Mouse (Mus musculus) kidney, adult 9 months (tissue): ENCODE measurements around the gene Rpl36.
A peak's percentile ranks its signal among the peaks of the same experiment; 100 is the strongest.
"Not testable (repeated sequence)": the region's sequence is repeated elsewhere in the genome, so short reads cannot be mapped to it uniquely, and the experiment has no call there.

Experiments used
- DNase-seq: peaks from one replicate; pipeline ENCODE4 v3.0.0; 2022

The Rpl36 gene

DNA sequence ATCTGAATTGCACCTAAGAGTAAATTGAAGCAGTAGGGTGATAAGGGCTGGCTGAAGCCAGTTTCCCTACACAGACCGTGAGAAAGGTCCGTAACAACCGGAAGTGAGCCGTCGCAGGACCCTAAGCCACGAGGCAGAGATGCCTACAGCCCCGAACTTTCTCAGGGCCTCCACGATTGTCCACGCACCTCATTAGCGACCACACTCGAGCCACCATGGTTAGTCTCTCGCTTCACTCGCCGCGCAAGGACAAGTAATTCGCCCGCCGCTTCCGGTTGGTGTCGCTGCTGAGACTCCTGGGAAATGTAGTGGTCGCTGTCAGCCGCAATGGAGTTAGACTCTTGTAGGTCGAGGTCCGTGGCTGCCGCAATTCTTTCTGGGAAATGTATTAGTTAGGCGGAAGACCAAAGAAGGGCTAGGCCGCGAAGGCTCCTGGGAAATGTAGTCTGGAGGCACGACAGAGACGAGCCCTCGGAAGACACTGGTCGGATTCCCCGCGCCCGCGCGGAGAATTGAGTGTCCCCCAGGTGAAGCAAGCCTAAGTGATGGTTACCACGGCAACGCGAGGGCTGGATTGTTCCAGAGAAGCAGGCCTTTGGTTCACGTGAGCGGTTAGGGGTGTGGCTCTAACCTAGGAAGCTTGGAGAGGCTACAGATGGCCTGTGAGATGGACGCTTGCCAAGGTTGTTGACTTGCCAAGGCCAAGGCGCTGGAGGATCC is 3.6 kb upstream of the Rpl36 start, which contains the start of gene 2410015M20Rik:
Gene 2410015M20Rik (minus strand): TSS at position 320 of the 720 bp plus-strand sequence.
- peak; percentile 99 for DNase-seq

DNA sequence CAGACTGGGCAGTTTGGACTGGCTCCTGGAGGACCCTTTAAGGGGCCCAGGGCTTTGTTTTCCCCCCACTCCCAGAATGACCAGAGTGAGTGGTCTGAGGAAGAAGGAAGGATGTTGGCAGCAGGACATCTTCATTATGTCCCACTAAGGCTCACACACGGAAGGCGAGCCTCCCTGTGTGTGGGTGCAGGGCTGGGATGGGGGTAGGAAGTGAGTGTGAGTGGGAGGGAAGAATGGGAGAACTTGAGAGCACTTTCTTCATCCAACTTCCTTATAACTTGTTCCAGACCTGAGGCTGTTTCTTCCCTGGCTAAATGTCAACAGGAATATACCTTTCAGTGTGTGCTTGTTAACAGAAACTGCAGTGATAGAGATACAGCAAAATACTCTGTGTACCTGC is 1.9 kb upstream of the Rpl36 start:
- no peak for DNase-seq

DNA sequence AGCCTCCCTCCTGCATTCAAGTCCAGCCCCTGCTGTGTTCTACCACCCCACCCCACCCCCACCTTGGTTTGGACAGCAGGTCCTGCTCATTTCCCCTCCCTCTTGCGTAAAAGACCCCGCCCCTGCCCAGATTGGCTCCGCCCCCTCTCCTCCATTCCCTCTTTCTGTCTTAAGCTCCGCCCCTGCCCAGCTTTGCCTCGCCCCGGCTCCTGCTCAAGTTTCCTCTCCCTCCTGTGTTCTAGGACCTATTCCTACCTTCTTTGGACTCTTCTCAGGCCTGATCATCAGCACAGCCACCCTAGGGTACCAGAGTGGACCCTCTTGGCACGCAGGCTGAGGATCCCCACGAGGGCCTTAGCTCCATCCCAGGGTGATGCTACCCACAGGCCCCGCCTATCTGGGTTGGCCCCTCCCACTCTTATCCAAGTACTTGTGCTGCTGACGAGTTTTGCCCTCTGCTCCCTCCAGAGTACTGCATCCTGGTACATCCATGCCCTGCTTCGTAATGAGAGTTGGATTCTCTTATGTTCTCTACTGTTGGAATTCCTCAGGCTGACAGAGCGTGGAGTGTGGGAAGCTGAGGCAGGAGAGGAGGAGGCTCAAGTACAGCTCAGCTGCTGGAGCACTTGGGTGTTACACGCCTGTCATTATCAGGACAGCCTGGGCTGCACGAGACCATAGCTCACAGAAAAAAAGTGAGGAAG is 1.2 kb upstream of the Rpl36 start:
- DNase-seq = peak; percentile 53

DNA sequence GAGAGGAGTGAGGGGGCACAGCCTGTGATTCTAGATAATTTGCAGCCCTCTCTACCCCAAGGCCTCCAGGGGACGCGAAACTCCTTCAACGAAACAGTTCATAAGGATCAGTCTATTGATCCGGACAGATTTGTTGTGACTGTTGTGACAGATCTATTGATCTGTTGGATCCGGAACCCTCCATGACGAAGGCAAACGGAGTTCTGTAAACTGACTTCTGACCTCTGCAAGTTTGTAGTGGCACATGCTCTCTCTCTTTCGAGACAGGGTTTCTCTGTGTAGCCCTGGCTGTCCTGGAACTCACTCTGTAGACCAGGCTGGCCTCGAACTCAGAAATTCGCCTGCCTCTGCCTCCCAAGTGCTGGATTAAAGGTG is 664 bp upstream of the Rpl36 start:
- DNase-seq = not testable (repeated sequence)

DNA sequence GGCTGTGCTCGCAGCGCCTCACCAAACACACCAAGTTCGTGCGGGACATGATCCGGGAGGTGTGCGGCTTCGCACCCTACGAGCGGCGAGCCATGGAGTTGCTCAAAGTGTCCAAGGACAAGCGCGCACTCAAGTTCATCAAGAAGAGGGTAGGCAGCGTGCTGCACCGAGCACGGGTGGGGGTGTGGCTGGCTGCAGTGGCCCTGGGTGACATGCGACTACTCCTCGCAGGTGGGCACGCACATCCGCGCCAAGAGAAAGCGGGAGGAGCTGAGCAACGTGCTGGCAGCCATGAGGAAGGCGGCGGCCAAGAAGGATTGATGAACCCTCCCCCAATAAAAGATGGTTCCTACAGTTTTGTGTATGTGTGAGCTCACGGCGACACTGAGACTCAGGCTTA is 677 bp downstream of the Rpl36 start:
- not testable (repeated sequence) for DNase-seq

DNA sequence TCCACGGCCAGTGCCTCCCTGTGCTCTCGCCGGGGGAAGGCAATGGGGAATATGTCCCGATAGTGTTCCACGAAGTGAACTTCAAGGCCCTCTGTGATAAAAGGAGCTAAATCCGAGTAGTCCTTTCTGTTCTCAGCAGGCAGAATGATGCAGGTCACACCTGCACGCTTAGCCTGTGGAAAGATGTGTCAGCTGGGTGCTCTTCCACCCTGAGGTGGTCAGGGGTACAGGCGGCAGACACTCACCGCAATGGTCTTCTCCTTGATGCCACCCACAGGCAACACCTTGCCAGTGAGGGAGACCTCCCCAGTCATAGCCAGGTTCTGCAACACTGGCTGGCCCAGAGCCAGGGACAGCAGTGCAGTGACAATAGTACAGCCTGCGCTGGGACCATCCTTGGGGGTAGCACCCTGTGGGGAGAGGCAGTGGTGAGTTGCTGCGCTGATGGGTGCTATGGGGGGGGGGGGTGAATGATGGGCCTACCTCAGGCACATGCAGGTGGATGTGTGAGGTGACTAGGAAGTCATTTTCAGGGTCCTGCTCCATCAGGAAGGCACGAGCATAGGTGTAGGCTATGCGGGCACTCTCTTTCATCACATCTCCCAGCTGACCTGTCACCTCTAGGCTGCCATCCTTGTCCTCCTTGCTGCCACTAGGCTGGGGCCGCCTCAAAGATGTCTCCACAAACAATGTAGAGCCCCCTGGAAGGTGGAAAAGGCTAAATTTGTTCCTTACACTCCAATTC is 1.3 kb downstream of the Rpl36 start:
- DNase-seq = no peak

DNA sequence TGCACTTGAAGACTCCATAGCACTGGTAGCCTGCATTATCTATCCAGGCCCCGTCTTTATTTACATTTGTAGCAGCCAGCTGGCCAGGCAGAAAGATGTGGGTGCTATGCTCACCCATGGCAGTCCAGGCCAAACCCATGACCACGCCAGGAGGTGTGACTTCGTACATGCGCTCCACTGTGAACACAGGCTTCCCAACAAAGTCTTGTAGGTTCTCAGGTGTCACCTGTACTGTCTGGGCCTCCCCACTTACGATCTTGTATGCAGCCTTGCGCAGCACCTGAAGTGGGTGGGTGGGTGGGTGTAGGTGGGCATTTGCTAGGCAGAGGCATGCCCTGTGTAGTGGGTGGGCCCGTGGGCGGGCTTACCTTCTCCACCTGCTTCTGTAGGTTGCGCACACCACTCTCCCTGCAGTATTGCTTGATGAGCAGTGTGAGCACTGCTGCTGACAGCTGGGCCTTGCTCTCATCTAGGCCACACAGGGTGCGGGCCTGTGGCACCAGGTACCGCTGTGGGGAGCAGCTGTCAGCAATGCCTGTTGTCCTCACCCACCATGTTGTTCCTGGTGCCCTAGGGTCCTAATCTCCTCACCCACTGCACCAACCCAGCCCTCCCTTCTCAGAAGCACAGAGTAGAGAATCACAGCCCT is 2.0 kb downstream of the Rpl36 start:
- DNase-seq = no peak

DNA sequence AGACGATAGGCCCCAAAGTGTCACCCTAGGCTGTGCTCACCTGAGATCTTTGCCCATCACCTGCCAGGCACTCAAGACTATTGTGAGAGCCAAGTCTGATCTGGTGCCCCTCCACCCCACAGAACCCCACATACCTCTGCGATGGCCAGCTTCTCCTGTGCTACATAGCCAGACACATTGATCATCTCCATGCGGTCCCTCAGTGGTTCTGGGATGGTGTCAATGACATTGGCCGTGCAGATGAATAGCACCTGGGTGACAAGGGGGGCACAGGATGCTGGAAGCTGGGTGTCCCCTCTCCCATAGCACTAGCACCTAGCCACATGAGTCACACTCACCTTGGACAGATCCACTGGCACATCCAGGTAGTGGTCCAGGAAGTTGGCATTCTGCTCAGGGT is 2.6 kb downstream of the Rpl36 start:
- no peak for DNase-seq

DNA sequence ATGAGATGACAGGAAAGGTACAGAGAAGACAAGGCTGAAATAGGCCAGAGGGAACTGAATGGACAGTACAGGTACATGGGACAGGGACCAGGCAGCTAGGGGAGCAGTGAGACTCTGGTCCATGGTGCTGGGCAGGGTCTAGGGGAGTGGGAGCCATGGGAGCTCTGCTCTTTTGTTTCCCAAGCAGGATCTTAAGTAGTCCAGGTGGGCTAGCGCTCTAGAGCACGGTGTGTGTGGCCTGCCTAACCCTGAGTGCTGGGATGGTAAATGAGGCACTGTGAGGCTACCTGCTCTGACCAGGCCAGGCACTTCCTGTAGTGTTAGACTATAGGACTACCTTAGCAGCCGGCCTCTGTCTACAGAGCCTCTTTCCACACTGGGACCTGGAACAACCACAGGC is 3.5 kb downstream of the Rpl36 start:
- DNase-seq = no peak

DNA sequence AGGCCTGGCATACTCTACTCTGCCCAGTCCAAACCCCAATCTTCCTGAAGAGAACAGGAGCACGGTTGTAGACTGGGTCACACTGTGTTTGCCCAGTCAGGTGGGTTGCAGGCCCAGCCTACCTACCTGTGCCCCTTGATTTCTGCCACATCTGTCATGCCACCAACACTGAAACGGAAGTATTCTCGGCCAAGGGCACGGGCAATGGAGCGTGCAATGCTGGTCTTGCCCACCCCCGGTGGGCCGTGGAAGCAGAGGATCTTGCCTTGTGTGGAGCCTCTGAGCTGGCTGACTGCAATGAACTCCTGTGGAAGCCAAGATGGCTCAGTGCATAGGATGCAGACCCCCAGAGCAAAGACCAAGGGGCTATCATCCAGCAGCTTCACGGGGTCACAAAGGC is 4.4 kb downstream of the Rpl36 start:
- DNase-seq = no peak

DNA sequence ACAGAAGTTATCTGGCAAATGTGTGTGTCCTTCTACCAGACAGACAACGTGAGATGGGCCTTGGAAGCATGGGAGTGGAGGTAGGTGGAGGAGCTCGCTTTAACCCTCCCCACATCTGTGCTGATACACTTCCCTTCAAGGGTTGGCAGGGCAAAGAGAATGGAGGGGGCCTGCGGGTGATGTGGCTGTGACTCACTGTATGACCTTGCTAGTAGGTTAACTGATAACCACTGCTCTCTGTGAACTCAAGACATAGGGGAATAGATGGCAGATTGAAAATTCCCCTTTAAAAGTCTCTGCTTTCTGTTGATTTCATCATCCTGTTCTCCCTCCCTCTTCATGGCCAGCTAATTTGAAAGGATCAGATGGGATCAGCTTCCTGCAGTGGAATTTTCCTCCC is 12.3 kb downstream of the Rpl36 start:
- no peak for DNase-seq

DNA sequence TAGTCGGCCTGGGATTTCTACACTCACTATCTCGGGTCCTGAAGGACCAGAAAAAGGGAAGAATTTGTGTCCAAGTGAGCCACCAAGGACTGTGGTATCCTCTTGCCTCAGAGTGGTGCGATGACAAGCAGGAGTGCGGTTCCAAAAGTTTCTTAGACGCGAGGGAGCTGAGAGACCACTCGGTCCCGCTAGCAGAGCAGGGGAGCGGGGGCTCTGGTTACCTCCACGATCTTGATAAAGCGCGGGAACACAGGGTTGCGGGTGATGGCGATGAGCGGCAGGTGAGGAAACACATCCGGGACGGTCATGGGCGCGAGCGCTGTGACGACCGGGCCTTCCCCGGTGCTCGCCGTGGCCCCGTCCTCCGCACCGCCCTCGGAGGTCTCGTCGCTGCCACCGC is 13.0 kb downstream of the Rpl36 start:
- no peak for DNase-seq

DNA sequence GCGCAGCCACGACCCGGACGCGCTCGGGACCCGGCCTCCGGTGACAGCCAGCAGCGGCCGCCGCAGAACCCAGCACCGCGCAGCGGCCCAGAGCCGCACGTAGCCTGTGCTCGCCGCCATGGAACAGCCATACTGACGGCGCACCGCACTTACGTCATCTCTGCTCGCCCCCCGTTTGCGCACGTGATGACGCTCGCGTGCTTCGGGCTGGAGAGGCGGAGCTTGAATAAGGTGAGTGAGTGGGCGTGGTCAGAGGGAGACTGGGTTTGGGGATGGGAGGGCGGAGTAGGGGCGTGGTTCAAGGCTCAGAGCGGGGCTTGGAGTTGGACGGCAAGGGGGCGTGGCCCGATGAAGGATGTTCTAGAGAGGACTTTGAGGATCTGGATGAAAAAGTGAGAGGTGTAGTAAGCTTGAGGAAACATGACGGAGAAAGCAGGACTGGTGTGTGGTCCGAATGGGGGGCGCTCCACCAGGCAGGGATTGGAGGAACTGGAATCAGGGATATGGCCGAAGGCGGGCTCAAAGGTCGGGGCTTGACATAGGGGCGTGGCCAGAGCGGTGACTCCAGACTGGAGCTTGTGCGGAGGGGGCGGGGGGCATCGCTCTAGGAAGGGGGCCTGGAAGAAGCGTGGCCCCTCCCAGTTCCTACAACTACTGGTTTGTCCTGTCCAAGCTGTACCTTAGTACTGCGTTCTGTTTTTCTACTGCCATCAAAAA is 13.7 kb downstream of the Rpl36 start, which contains the start of gene Lonp1:
Gene Lonp1 (minus strand): TSS at position 134 of the 717 bp plus-strand sequence.
- DNase-seq = peak; percentile 99

DNA sequence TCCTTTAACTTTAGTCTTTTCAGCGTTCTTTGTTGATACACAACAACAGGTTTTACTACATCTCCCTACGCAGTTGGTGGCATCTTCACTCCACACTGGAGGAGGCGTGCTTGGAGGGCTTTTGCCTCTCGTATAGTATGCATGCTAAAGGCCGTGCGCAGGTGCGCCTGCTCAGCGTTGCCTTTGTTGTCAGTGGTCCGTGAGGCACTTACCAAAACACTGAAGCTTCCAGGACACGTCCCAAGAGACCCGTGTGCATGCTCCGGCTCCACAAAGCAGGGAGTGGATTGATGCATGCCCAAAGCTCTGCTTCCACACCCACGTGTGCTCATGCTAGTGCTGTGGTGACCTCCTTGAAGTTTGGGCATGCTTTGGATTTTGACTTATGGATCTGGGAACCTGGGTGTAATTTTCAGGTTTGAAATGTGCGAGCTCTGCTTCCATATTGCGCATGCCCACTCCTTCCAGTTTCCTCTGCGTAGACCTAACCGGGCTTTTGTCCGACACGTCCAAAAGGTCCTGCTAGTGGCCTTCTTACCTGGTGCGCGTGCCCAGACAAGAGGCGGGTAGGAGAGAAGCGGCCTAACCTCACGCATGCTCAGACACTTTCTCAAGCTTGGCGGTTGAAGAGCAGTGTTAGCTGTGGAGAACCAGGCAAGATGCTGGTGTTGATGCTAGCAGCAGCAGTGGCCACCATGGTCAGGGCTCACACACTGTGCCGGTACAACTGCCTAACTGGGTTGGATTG is 14.5 kb downstream of the Rpl36 start, which contains the start of gene Catsperd:
Gene Catsperd (plus strand): TSS at position 614 of the 748 bp plus-strand sequence.
- DNase-seq = peak; percentile 75

DNA sequence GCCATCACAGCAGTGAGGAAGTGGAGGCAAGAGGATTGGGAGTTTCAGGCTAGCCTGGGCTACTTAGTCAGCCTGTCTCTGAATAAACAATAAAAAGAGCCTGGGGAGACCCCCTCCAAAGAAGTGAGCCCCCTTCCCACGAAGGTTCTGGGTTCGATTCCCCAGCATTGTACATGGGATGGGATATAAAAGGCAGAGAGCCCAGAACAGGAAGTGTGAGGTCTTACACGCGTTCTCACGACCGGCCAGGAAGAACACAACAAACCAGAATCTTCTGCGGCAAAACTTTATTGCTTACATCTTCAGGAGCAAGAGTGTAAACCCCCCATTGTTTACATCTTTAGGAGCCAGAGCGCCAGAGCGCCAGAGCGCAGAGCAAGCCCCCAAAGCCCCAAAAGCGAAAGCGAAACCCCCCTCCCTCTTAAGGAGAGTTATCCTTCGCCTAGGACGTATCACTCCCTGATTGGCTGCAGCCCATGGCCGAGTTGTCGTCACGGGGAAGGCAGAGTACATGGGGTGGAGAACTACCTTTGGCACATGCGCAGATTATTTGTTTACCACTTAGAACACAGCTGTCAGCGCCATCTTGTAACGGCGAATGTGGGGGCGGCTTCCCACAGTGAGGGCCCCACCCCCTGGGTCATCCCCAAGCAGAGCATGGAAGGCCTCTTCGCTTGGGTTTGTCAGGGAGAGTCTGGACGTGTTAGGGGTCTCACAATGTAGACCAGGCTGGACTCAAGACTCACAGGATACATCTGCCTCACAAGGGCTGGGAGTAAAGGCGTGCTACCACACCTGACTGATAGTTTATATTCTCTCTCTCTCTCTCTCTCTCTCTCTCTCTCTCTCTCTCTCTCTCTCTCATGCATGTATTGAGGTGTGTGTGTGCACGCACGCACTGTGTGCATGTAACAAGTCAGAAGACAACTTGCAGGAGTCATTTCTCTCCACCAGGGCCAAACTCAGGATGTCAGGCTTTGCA is 16.9 kb downstream of the Rpl36 start:
- not testable (repeated sequence) for DNase-seq

DNA sequence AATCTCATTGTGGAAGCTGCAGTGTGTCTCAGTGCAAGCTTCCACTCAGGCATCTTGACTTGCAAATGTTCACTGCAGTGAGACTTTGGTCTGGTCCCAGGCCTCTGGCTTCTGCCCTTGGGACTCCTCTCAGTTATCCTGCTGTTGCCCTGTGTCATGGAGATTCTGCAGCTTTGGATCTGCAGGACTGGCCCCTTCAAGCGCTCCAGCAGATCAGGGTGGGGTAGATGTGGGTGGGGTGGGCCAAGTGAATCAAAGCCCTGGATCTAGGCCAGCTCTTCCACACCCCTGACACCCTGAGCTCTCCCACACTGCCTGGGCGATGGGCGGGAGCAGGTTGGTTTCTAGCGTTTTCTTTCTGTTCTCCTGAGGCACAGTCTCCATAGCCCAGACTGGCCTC is 18.6 kb downstream of the Rpl36 start:
- DNase-seq = no peak

DNA sequence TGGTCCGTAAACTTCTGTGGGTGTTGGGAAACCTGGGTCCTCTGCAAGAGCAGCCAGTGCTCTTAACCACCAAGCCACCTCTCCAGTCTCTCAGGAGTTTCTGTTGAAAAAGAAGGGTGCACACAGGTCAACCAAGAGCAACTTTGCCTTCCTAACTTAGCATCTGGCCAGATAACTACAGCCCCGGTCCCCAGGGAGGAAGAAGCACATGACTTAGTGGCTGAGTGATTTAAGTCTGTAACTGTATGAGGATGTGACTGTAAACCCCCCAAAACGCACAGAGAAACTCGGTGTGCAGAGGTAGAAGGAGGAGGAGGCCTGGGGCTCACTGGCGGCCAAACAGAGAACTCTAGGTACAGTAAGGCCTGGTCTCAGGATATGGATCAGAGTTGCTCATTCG is 20.8 kb downstream of the Rpl36 start:
- DNase-seq = no peak

DNA sequence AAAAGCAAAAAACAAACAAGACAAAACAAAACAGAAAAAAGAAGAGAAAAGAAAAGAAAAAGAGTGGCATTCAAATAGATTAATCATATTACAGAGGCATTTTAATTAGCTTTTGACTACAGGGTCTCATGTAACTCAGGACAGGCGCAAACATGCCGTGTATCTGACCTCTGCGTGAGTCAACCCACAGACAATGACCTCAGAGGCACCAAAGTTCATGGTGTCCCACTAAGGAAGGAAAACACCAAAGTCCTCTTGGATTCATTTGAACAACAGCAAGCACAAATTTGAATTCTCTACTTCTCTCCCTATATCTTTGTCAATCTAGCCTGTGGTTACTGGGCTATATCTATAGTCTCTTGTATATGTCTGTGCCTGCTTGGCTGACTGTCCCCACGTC is 30.0 kb downstream of the Rpl36 start:
- no peak for DNase-seq

DNA sequence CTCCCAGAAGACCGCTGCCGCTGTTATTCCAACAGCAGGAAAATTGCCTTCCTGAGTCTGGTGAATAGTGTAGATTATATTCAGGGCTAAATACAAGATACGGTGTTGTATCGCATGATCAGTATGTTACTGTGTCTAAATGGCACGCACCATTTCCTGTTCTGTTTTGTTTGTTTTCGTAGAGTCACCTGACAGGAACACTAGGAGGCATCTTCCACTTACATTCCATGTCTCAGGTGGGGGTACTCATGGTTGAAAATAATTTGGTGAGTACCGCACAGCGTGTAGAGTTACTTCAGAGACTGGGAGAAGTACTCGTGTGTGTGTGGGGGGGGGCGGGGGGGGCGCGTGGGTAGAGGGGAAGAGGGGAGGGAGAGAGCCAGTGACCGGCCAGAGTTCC is 34.3 kb downstream of the Rpl36 start:
- DNase-seq = no peak

DNA sequence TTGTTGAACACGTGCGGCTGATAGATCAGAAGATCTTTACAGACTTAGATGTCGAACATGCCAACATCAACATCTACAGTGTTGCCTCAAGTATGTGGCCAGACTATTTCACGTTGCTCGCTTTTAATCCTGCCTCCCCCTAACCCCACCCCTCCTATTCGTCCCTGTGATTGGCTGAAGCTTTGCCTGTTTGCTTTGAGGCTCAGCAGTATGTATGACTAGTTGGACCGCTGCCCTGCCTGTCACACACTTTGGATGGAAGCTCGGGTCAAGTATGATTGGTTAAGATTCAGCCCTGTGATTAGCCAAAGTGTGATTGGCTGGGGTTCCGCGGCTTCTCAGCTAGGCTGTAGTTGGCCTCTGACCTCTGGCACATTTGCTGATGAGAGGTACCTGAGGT is 38.6 kb downstream of the Rpl36 start:
- peak; percentile 29 for DNase-seq
